Mouse (Mus musculus): ENCODE measurements around the gene Htr1f.

The Htr1f gene

GRCm38 (mm10) chr16:64973533-64974305 is 131.9 kb downstream of the Htr1f start:
- DNase-seq (ENCODE audit: low read depth, low spot score) = no peak

DNA sequence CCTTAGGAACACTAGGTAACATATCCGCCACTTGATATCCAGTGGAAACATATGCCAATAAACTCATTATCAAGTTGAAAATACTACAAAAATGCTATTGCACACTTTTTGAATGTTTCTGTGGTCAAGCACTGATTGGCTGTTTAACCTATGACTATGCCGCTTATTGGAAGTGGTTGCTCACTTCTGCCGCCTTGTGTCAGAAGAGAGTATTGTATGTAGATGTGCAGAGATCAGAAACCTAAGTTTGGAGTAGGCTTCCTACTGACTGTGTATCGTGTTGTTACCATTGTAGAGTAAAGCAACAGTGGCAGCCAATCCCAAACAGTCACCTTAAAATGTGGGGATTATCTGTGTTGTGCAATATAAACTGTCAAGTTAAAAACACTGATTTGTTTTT is 144.0 kb downstream of the Htr1f start:
- peak; percentile 43 for DNase-seq (ENCODE audit: low read depth, low spot score)

DNA sequence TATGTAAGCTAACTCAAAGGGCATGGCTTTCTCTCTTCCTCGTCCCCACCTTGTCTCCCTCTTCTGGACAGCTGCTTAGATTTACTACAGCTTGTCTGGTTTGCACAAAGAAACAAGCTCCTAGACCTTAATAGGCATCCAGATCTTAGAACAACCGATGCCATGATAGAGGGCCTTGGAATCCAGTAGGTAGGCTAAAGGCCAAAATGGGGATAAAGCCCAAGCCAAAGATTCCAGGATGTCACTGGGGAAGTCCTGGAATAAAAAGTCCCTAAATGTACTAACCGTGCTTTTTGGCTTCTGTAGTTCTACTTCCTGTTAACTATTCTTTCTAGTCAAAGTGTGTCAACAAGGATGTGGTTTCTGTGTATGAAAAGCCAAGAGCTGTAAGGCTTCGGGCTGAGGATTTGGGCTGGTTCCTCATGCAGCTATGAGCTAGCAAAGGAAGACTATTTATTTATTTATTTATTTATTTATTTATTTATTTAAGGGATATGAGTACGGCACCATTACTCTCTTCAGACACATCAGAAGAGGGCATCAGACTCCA is 163.9 kb downstream of the Htr1f start:
- DNase-seq (ENCODE audit: low read depth, low spot score) = no peak

DNA sequence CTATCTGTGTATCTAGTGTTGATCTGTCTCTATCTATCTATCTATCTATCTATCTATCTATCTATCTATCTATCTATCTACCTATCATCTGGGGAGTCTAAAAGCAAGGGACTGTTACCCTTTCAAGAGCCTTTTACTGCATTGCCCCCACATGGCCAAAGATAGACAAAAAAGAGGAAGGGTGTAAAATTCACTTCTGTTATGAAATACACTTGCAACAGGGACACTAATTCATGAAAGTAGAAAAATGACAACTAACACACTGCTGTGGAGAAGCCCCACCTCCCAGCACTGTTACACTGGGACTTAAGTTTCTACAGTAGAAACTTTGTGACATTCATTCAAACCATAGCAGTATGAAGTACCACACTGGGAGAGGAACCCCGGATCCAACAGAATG is 170.9 kb downstream of the Htr1f start:
- no peak for DNase-seq (ENCODE audit: low read depth, low spot score)

DNA sequence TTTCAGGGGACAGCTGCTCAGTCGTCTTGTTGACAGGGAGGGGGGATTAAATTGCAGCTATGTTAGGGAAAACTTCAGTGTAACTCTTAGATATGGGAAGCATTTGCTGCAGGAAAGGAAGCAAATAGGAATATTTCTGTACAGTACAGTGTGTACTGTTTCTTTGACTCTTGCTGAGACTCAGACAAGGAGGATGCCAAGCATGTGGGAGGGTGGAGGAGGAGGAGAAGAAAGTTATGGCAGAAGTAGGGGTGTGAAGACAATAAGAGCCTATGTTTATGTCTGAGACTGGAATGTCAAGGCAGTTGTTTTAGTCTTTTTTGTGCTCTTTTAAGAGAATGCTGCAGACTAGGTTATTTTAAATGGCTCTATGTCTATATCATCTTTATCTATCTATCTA is 171.6 kb downstream of the Htr1f start:
- no peak for DNase-seq (ENCODE audit: low read depth, low spot score)

DNA sequence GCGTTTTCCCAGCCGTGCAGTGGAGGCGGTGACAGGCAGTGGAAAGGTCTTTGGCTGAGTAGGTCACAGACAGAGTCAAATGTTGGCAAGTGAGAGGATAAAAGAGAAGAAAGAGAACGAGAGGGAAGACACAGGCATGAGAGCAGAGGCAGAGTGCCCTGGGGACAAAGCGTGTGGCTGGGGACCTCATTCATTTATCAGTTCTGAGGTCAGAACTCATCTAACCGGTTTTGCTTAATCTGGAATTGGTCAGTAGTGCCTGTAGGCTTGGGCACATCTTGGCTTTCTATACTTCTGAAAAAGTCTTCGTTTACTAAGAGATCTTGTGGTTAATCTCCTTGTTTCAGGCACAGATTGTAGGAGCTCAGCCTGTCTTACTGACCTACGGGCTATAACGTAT is 182.2 kb downstream of the Htr1f start:
- no peak for DNase-seq (ENCODE audit: low read depth, low spot score)

GRCm38 (mm10) chr16:64908747-64909146 is 196.9 kb downstream of the Htr1f start:
- DNase-seq (ENCODE audit: low read depth, low spot score) = no peak

DNA sequence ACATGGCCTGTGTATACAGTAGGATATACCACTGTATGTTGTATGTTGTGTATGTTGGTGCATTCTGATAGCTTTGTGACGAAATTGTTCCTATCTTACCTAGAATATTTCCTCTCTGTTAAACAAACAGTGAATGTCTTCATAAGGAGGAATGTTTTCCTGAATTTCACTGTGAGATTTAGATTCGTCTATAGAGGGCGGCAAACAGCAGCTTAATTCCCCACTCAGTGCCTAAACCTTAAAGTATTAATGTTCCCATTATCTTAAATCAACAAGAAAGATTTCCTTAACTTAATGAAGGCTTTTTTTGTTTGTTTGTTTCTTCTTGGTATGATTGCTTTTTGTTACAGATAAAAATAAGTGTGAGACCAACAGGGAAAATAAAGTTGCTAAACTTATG is 198.5 kb downstream of the Htr1f start:
- no peak for DNase-seq (ENCODE audit: low read depth, low spot score)

DNA sequence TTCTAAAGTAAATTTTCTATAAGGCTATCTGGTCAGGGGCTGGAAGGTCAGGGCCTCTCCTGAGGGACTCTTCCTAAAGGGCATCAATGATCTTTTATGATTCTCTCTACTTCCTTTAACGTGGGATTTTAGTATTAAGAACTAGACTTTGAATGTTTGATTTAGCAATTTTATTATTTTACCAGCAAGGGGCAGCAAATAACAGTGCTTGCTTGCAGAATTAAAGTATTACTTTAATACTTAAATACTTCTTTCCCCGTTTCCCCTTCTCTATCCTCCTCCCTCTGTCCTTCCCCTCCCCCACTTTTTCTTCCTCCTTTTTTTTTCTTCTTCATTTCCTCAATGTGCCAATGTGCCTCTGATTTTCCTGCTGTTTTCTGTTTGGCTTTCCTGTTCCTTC is 202.3 kb downstream of the Htr1f start:
- DNase-seq (ENCODE audit: low read depth, low spot score) = no peak

GRCm38 (mm10) chr16:64899084-64899483 is 206.6 kb downstream of the Htr1f start:
- DNase-seq (ENCODE audit: low read depth, low spot score) = peak; percentile 62

DNA sequence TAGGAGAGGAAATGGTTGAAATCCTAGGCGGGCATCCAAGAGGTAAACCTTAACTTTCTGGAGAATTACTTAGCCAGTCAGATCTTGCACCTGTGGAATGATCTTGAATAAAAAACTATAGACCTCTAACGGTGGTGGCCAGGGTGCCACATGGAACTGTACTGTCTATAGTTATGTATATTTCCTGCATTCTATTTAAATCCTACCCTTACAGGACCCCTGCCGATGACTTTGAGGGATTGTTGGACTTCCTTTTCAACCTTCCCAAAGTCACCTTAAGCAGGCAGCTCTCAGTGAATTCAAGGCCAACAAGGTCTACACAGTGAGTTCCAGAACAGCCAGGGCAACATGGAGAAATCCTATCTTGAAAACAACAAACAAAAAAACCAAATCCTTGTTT is 216.2 kb downstream of the Htr1f start:
- DNase-seq (ENCODE audit: low read depth, low spot score) = peak; percentile 54

GRCm38 (mm10) chr16:64885547-64885946 is 220.1 kb downstream of the Htr1f start:
- DNase-seq (ENCODE audit: low read depth, low spot score) = peak; percentile 93

DNA sequence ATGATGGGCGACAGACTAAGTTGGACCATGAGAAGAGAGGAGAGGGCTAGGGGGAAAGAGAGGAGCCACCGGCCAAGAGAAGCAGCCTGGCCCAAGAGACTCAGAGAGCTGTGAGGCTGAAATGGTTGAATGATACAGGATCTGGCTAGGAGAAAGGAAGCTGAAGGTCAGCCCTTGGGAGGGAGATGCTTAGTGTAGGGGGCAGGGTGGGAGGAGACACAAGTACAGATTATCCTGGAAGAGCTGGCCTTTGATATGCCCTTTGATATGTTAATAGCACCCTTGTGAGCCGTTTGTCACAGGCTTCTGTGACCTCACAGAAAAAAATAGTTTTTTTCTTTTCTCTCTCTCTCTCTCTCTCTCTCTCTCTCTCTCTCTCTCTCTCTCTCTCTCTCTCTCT is 220.5 kb downstream of the Htr1f start:
- DNase-seq (ENCODE audit: low read depth, low spot score) = peak; percentile 98

DNA sequence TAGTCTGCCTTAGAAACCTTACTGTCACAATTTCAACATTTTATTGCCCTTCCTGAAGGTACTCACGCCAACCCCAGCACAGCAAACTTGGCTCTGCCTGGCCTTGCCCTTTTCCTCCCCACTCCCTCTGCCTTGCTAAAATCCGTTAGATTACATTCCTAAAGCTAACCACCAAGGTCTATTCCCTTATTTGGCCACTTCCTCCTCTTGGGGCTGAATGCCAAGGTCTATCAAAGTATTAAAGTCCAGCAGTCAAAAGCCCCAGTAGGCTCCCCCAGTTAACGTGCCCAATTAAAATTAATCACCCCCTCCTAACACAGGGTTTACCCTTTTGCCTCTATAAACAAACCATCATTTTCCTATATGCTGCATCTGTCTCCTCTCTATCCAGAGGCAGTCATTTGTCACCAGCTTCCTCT is 221.2 kb downstream of the Htr1f start:
- DNase-seq (ENCODE audit: low read depth, low spot score) = peak; percentile 70

DNA sequence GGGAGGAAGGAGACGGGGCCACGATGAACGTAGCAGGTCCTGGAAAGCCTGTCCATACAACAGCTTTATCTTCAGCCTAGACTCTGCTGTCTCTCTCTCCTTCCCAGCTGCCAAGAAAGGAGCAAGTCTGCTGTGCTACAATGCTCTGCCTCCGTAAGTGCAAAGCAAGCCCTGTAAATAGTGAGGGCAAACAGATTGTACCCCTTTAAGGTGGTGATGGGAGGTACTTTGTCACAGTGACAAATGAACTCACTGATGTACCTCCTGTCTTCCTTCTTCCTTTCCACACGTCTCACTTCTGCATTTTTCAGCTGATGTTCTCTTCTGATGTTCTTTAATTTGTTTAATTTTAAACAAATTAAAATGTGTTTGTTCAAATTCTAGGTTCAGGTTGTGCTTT is 221.8 kb downstream of the Htr1f start:
- DNase-seq (ENCODE audit: low read depth, low spot score) = no peak

GRCm38 (mm10) chr16:64881442-64881841 is 224.2 kb downstream of the Htr1f start:
- no peak for DNase-seq (ENCODE audit: low read depth, low spot score)

DNA sequence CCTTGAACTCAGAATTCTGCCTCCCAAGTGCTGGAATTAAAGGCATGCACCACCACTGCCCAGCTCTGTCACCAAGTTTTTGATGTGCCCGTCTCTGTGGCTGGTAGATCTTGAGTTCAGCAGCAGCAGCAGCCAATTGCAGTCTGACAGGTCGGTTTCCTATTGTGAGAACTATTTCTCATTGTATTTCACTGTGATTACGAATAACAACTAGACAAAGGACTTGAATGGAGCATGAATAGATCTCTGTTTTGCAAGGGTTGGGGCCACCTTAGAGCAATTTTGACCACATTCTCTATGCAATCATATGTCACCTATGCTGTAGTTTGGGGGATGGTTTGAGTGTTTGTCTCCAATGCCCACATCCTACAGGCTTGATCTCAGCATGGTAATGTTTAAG is 224.7 kb downstream of the Htr1f start:
- DNase-seq (ENCODE audit: low read depth, low spot score) = peak; percentile 81

DNA sequence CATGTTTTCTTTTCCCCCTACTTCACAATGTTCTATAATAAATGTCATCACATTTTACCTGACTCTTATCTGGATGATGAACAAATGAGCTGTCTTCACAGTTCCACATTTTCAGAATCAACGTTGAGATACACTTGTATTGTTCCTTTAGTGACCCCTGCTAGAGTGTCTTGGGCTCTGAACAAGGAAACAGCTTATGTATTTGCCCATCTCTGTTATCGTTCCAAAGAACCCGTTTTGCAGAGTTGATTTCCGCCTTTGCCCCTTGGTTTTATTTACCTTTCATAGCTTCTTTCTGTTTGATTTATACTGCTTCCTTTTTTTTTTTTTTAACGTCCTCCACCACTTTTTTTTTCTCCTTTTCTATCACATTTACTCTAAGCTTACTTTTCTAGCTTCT is 225.9 kb downstream of the Htr1f start:
- DNase-seq (ENCODE audit: low read depth, low spot score) = no peak

GRCm38 (mm10) chr16:64878611-64879132 is 227.0 kb downstream of the Htr1f start:
- no peak for DNase-seq (ENCODE audit: low read depth, low spot score)

DNA sequence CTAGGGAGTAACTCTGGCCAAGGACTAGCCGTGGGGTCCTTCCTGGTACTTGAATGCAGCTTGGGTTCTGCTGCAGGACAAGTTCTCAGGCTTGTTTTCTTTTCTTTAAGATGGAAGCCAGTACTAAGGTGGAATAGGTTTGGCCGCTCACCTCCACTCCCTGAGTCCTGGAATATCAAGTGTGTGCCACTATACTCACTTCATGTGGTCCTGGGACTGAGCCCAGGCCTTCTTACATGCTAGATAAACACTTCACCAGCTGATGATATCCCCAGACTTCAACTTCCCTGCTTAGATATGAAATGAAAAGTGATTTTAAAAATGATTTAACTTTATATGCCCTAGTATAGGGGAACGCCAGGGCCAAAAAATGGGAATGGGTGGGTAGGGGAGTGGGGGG is 228.3 kb downstream of the Htr1f start:
- no peak for DNase-seq (ENCODE audit: low read depth, low spot score)

GRCm38 (mm10) chr16:64876631-64877265 is 228.9 kb downstream of the Htr1f start:
- DNase-seq (ENCODE audit: low read depth, low spot score) = no peak

DNA sequence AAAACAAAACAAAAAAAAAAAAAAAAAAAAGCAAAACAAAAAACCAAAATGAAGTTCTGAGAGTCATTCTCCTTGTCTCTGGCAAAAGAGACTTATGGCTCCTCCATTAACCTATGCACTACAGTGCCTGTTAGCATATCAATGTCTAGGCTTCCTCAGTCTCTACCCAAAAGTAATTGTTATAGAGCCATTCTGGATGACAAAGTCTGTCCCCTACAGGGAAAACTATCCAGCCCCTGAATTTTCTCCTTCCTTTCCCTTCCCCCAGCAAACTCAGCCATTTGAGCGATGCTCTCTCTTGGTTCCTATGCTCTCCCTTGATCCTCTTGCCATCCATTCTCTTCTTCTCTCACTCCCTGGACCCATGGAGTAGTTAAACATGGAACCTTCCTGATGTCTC is 229.8 kb downstream of the Htr1f start:
- peak; percentile 55 for DNase-seq (ENCODE audit: low read depth, low spot score)

- peak; percentile 73 for DNase-seq (ENCODE audit: low read depth, low spot score)
These were observed 230.3 kb downstream of the Htr1f start for GRCm38 (mm10) chr16:64875384-64875783.
